Mouse (Mus musculus) neutrophil, adult 5-6 weeks (primary cell): Measurements from ENCODE around the gene AW011738. TPM values are rescaled to one million over a fixed set of nuclear protein-coding genes. Genes with fewer than 3 reads are reported as not detected.

ENCODE experiments used
- ATAC-seq: fragments of 151-379, 151-347 bp; 2 replicates; pipeline ENCODE4 v1.8.0; 2017; ENCODE audit warnings: mild to moderate bottlenecking, moderate TSS enrichment; ENCODE audit not compliant: insufficient number of reproducible peaks, poor library complexity, low FRiP score, severe bottlenecking; ENCODE audit errors: extremely low read depth
- total RNA-seq: library from RNA; stranded (forward); fragments of 200-1000 nt; gene quantifications from 2 replicates; pipeline ENCODE4 v1.2.3, GENCODE M21; 2017

AW011738 gene
- total RNA-seq, 1 experiment from 2014 or later, result 17.6 TPM

GRCm38 (mm10) chr4:156234701-156235213, 31.7 kb downstream of the AW011738 start, which contains the start of gene Plekhn1:
Gene Plekhn1 (minus strand): TSS chr4:156234857.
- 0 out of 2 replicates have a peak, but pooled peaks have one; percentile 4 for ATAC-seq

- ATAC-seq, result no peak
These were observed 32.3 kb downstream of the AW011738 start for GRCm38 (mm10) chr4:156235360-156235770.

- ATAC-seq, result peak; percentile 77
These were observed 32.9 kb downstream of the AW011738 start, which contains the start of gene Noc2l for GRCm38 (mm10) chr4:156235808-156236533. Gene Noc2l (plus strand): TSS chr4:156236010.

- no peak for ATAC-seq
These were observed 33.7 kb downstream of the AW011738 start for GRCm38 (mm10) chr4:156236651-156237447.

GRCm38 (mm10) chr4:156249567-156249966, 46.5 kb downstream of the AW011738 start:
- ATAC-seq, result no peak

- ATAC-seq, result no peak
These were observed 48.0 kb downstream of the AW011738 start for GRCm38 (mm10) chr4:156251081-156251480.

GRCm38 (mm10) chr4:156252140-156252539, 49.0 kb downstream of the AW011738 start:
- ATAC-seq, result no peak

GRCm38 (mm10) chr4:156252619-156253018, 49.5 kb downstream of the AW011738 start:
- ATAC-seq, result no peak

- ATAC-seq, result no peak
These were observed 49.9 kb downstream of the AW011738 start for GRCm38 (mm10) chr4:156253043-156253442.

GRCm38 (mm10) chr4:156254361-156255077, 51.4 kb downstream of the AW011738 start:
- ATAC-seq, result no peak

Other genes starting within 250 kb of the AW011738 start
- gene C1qtnf12, start 241.0 kb upstream of the AW011738 start, total RNA-seq, result 1.6 and 3.6 TPM in 2 replicates
- gene B3galt6, start 210.7 kb upstream of the AW011738 start, total RNA-seq, result 2.9 and 3.7 TPM in 2 replicates
- gene Sdf4, start 210.4 kb upstream of the AW011738 start, total RNA-seq, result 213 and 229 TPM in 2 replicates
- gene Tnfrsf4, start 189.5 kb upstream of the AW011738 start, total RNA-seq, result 2.6 and 7.6 TPM in 2 replicates
- 18.5 and 22.1 TPM in 2 replicates for gene Tnfrsf18, start 177.1 kb upstream of the AW011738 start, total RNA-seq
- gene Ttll10, start 143.9 kb upstream of the AW011738 start, total RNA-seq, result not detected in 2 replicates
- gene 9430015G10Rik, start 93.3 kb upstream of the AW011738 start, total RNA-seq, result 32.6 and 33.3 TPM in 2 replicates
- gene Rnf223, start 72.8 kb upstream of the AW011738 start, total RNA-seq, result 0.25 and 0.58 TPM in 2 replicates
- 7.9 and 9.8 TPM in 2 replicates for gene Agrn, start 5.8 kb upstream of the AW011738 start, total RNA-seq
- gene Isg15, start 2.5 kb upstream of the AW011738 start, total RNA-seq, result 30.3 and 40.1 TPM in 2 replicates
- gene Perm1, start 12.6 kb downstream of the AW011738 start, total RNA-seq, result 1.4 and 1.7 TPM in 2 replicates
- gene Plekhn1, start 31.6 kb downstream of the AW011738 start, total RNA-seq, result 22.8 and 23.6 TPM in 2 replicates
- 58.7 and 59.8 TPM in 2 replicates for gene Noc2l, start 32.7 kb downstream of the AW011738 start, total RNA-seq
- 0.37 TPM in 1 of 2 replicates, not detected in the other for gene Samd11, start 52.4 kb downstream of the AW011738 start, total RNA-seq
- not detected in 2 replicates for gene Vmn2r-ps159, start 127.8 kb downstream of the AW011738 start, total RNA-seq